In genomic region chr17:12134975-12135633, GRCm38 (mm10) we compare ENCODE assay signal across 17 mouse cellular contexts. TPM values are rescaled to one million over a fixed set of nuclear protein-coding genes. Genes with fewer than 3 reads are reported as not detected.
A peak's percentile ranks its signal among the peaks of the same experiment; 100 is the strongest.
DNase-seq lines count a peak whose midpoint lies in the region; ATAC-seq lines count a peak whose summit lies in the region.
"Had no signal": no experiment of that assay in that cellular context is flagged by ENCODE, and none has a peak within 500 bp of the region (broad histone marks: within the 10 kb centered on the region; RNA-seq: fewer than 3 reads in every experiment).

No protein-coding gene starts in this region.

- H3K9me3 ChIP-seq in kidney, embryonic 16.5 days (ENCODE audit: low read length): no peaks in the 10 kb centered on the region
- H3K9me3 ChIP-seq: hindbrain, embryonic 12.5 days; neural tube, embryonic 12.5 days had no signal

- H3K36me3 ChIP-seq in kidney, embryonic 16.5 days (ENCODE audit: insufficient read depth, low read length): no peaks in the 10 kb centered on the region
- H3K36me3 ChIP-seq in macrophage (ENCODE audit: inconsistent target): no peaks in the 10 kb centered on the region

- peak; percentile 22 for DNase-seq in kidney, adult 9 months
- peak; percentile 32 for DNase-seq in R1 (ENCODE audit: low read depth, low spot score)
- DNase-seq in fat pad, adult 2 months (ENCODE audit: extremely low read depth, low read depth, low spot score): peak; percentile 4
- no peak for DNase-seq in cerebellum, adult 9-10 months
- DNase-seq: adrenal gland, postnatal 25 days; cerebellum, postnatal 36 days; forebrain, postnatal 0 days; gastrocnemius, postnatal 14 days; right cerebral cortex, postnatal 4 days; thymus, adult 2 months had no signal

- no peaks in the 10 kb centered on the region for H3K27me3 ChIP-seq in kidney, embryonic 16.5 days (ENCODE audit: insufficient read depth, low read length)
- H3K27me3 ChIP-seq: hindbrain, embryonic 12.5 days; neural tube, embryonic 12.5 days had no signal

- no peak overlapping the region for H3K4me3 ChIP-seq in kidney, embryonic 16.5 days (ENCODE audit: low read length)
- H3K4me3 ChIP-seq in macrophage (ENCODE audit: inconsistent target): no peak overlapping the region
- H3K4me3 ChIP-seq: hindbrain, embryonic 12.5 days; neural tube, embryonic 12.5 days had no signal

- no peaks in the 10 kb centered on the region for H3K79me2 ChIP-seq in macrophage (ENCODE audit: inconsistent target)

- no peak for ATAC-seq in kidney, embryonic 16.5 days (ENCODE audit: low FRiP score, low TSS enrichment)
- ATAC-seq in CD4-positive, CD25-positive, alpha-beta regulatory T cell, adult 4 months: no peak
- ATAC-seq: forebrain, postnatal 0 days; midbrain, embryonic 16.5 days had no signal

- no peaks in the 10 kb centered on the region for H3K4me1 ChIP-seq in kidney, embryonic 16.5 days (ENCODE audit: insufficient read depth, low read length)
- H3K4me1 ChIP-seq: hindbrain, embryonic 12.5 days; neural tube, embryonic 12.5 days had no signal

- WGBS in kidney, embryonic 16.5 days: 94% methylated on average over 12 of the region's 12 CpGs
- WGBS in macrophage (ENCODE audit: missing documents): 23% methylated on average over 12 of the region's 12 CpGs

- no peak overlapping the region for H3K4me2 ChIP-seq in kidney, embryonic 16.5 days (replicated peaks; ENCODE audit: low read depth, low read length)
- H3K4me2 ChIP-seq: hindbrain, embryonic 12.5 days; liver, embryonic 11.5 days; neural tube, embryonic 12.5 days had no signal

- no peak overlapping the region for H3K27ac ChIP-seq in kidney, embryonic 16.5 days (ENCODE audit: low read length)
- peak overlapping the region; percentile 55 for H3K27ac ChIP-seq in macrophage
- H3K27ac ChIP-seq: hindbrain, embryonic 12.5 days; neural tube, embryonic 12.5 days had no signal

- no peak overlapping the region for H3K9ac ChIP-seq in kidney, embryonic 16.5 days (replicated peaks; ENCODE audit: low read length)
- H3K9ac ChIP-seq: forebrain, postnatal 0 days; hindbrain, embryonic 12.5 days; neural tube, embryonic 12.5 days had no signal

RNA-seq across cellular contexts. Expression of gene Agpat4, which starts 16.6 kb away (rescaled TPM):
- polyA plus RNA-seq in kidney, embryonic 16.5 days (2015; fragmentation: Nextera tagmentation; extraction: Ambion mirVana): 38.3 and 39.8 TPM in 2 replicates
- total RNA-seq in macrophage (2018; cell fraction: chromatin; rRNA removed): 10 to 100 TPM in 12 of 26 experiments, 1 to 10 TPM in 14; 3.6 to 32.2 (median 8.6) TPM
- total RNA-seq in macrophage (2018; cell fraction: cytosol; rRNA removed): 10 to 100 TPM in 5 of 26 experiments, 1 to 10 TPM in 21; 5.8 to 15.9 (median 8.2) TPM
- total RNA-seq in macrophage (2018; cell fraction: nucleus; rRNA removed): 10 to 100 TPM in 13 of 26 experiments, 1 to 10 TPM in 13; 4.5 to 26.1 (median 9.9) TPM
- 7.5 to 13.8 TPM (median 8.0 TPM) in 3 replicates for polyA plus RNA-seq in macrophage (2018)
- 10 to 100 TPM; 15.8 to 18.2 TPM for polyA plus RNA-seq in CD4-positive, CD25-positive, alpha-beta regulatory T cell, adult 4 months (2017; shearing (Covaris generic))
